Mouse (Mus musculus) C2C12 (cell line): ENCODE measurements around the gene Sult6b2. TPM values are rescaled to one million over a fixed set of nuclear protein-coding genes. Genes with fewer than 3 reads are reported as not detected.

Source experiments
- H3K27me3 ChIP-seq: one replicate; pipeline ENCODE4 v1.6.1; 2011; ENCODE audit not compliant: control insufficient read depth, insufficient read depth, insufficient read length
- H3K36me3 ChIP-seq: one replicate; pipeline ENCODE4 v1.6.1; 2011; ENCODE audit not compliant: control insufficient read depth, insufficient read depth
- H3K4me3 ChIP-seq: one replicate; pipeline ENCODE4 v1.5.1; 2011; ENCODE audit warnings: mild to moderate bottlenecking, control low read depth; ENCODE audit not compliant: poor library complexity, insufficient read depth, severe bottlenecking
- H3K79me2 ChIP-seq: one replicate; pipeline ENCODE4 v1.6.1; 2011; ENCODE audit not compliant: control insufficient read depth, insufficient read depth
- H3K79me3 ChIP-seq: one replicate; pipeline ENCODE4 v1.6.1; 2011; ENCODE audit warnings: low read depth, control low read depth
- H3ac ChIP-seq: one replicate; pipeline ENCODE3; 2011; ENCODE audit warnings: low read depth; ENCODE audit not compliant: control insufficient read depth, insufficient read length
- CEBPB ChIP-seq: IDR thresholded peaks from one replicate; pipeline ENCODE4 v1.6.1; 2011; ENCODE audit warnings: low read depth, mild to moderate bottlenecking, control low read depth, moderate library complexity
- CTCF ChIP-seq: IDR thresholded peaks from one replicate; pipeline ENCODE4 v1.5.1; 2011; ENCODE audit not compliant: control insufficient read depth, insufficient read depth, insufficient read length
- FOSL1 ChIP-seq: IDR thresholded peaks from one replicate; pipeline ENCODE4 v1.8.0; 2011; ENCODE audit warnings: mild to moderate bottlenecking, low read length; ENCODE audit not compliant: poor library complexity, insufficient read depth, severe bottlenecking
- MAX ChIP-seq: IDR thresholded peaks from one replicate; pipeline ENCODE4 v1.6.1; 2011; ENCODE audit warnings: mild to moderate bottlenecking, control low read depth
- MYOD1 ChIP-seq: IDR thresholded peaks from one replicate; pipeline ENCODE4 v1.6.1; 2011; ENCODE audit warnings: low read depth; ENCODE audit not compliant: control insufficient read depth, insufficient read length
- MYOG ChIP-seq: IDR thresholded peaks from one replicate; pipeline ENCODE4 v1.6.1; 2011; ENCODE audit not compliant: control insufficient read depth, insufficient read length; ENCODE audit errors: extremely low read depth
- USF1 ChIP-seq: IDR thresholded peaks from one replicate; pipeline ENCODE4 v1.6.1; 2011; ENCODE audit warnings: low read depth, mild to moderate bottlenecking, control low read depth, moderate library complexity
- polyA plus RNA-seq: library from polyadenylated mRNA; unstranded; fragments of >200 nt; fragmentation: generic; extraction: Trizol; gene quantifications from one replicate; pipeline ENCODE4 v1.2.1, GENCODE M21; 2012; ENCODE audit warnings: missing spikeins

Gene Sult6b2
- polyA plus RNA-seq, 1 experiment: not detected

- no peak overlapping the region for H3K4me3 ChIP-seq
- no peak overlapping the region for H3ac ChIP-seq
- H3K79me3 ChIP-seq: no peaks in the 10 kb centered on the region
- no peaks in the 10 kb centered on the region for H3K79me2 ChIP-seq
- no peaks in the 10 kb centered on the region for H3K36me3 ChIP-seq
- TF ChIP-seq MYOG: no peak
- no peak for TF ChIP-seq USF1
- no peak for TF ChIP-seq CEBPB
- TF ChIP-seq MYOD1: no peak
- no peak for TF ChIP-seq MAX
- no peak for TF ChIP-seq FOSL1
- no peak for TF ChIP-seq CTCF
- no peaks in the 10 kb centered on the region for H3K27me3 ChIP-seq
Observed at GRCm38 (mm10) chr6:142834911-142835310, 30.6 kb upstream of the Sult6b2 start.

GRCm38 (mm10) chr6:142831706-142832105 lies 27.4 kb upstream of the Sult6b2 start:
- no peak overlapping the region for H3ac ChIP-seq
- H3K4me3 ChIP-seq: no peak overlapping the region
- no peaks in the 10 kb centered on the region for H3K36me3 ChIP-seq
- H3K27me3 ChIP-seq: no peaks in the 10 kb centered on the region
- no peaks in the 10 kb centered on the region for H3K79me3 ChIP-seq
- TF ChIP-seq MAX (no peak), MYOD1 (no peak), CEBPB (no peak), USF1 (no peak)
- H3K79me2 ChIP-seq: no peaks in the 10 kb centered on the region

- no peaks in the 10 kb centered on the region for H3K27me3 ChIP-seq
- H3ac ChIP-seq: no peak overlapping the region
- no peaks in the 10 kb centered on the region for H3K36me3 ChIP-seq
- H3K79me2 ChIP-seq: no peaks in the 10 kb centered on the region
- H3K79me3 ChIP-seq: no peaks in the 10 kb centered on the region
- H3K4me3 ChIP-seq: no peak overlapping the region
- TF ChIP-seq MYOG (no peak), USF1 (no peak), MAX (no peak), CTCF (no peak), MYOD1 (no peak), CEBPB (no peak), FOSL1 (no peak)
Observed at GRCm38 (mm10) chr6:142831243-142831642, 26.9 kb upstream of the Sult6b2 start.

GRCm38 (mm10) chr6:142830221-142830620 lies 25.9 kb upstream of the Sult6b2 start:
- H3ac ChIP-seq: no peak overlapping the region
- H3K36me3 ChIP-seq: no peaks in the 10 kb centered on the region
- H3K79me3 ChIP-seq: no peaks in the 10 kb centered on the region
- H3K27me3 ChIP-seq: no peaks in the 10 kb centered on the region
- H3K79me2 ChIP-seq: no peaks in the 10 kb centered on the region
- TF ChIP-seq CEBPB (no peak), CTCF (no peak), FOSL1 (no peak), MYOD1 (no peak), MYOG (no peak), USF1 (no peak), MAX (no peak)
- no peak overlapping the region for H3K4me3 ChIP-seq

GRCm38 (mm10) chr6:142825449-142825848 lies 21.1 kb upstream of the Sult6b2 start:
- Histone ChIP-seq H3K27me3 (no peaks in the 10 kb centered on the region), H3K36me3 (no peaks in the 10 kb centered on the region), H3ac (no peak overlapping the region), H3K79me3 (no peaks in the 10 kb centered on the region), H3K4me3 (no peak overlapping the region), H3K79me2 (no peaks in the 10 kb centered on the region)
- TF ChIP-seq MYOD1 (no peak), MAX (no peak), CTCF (no peak), USF1 (no peak), MYOG (no peak), CEBPB (no peak), FOSL1 (no peak)

- Histone ChIP-seq H3K4me3 (no peak overlapping the region), H3K36me3 (no peaks in the 10 kb centered on the region), H3K79me2 (no peaks in the 10 kb centered on the region), H3K27me3 (no peaks in the 10 kb centered on the region), H3K79me3 (no peaks in the 10 kb centered on the region), H3ac (no peak overlapping the region)
- no peak for TF ChIP-seq USF1
- peak; percentile 16 for TF ChIP-seq MYOD1
- no peak for TF ChIP-seq CEBPB
Observed at GRCm38 (mm10) chr6:142823008-142823787, 18.9 kb upstream of the Sult6b2 start.
